Mouse (Mus musculus): ENCODE measurements around the gene Kcnk10. TPM values are rescaled to one million over a fixed set of nuclear protein-coding genes. Genes with fewer than 3 reads are reported as not detected.
"Not testable (repeated sequence)": the region's sequence is repeated elsewhere in the genome, so short reads cannot be mapped to it uniquely, and the experiment has no call there.

The Kcnk10 gene
- 0.05 and 0.15 TPM in 2 replicates for polyA plus RNA-seq (2015; fragmentation: Nextera tagmentation; extraction: Ambion mirVana)

DNA sequence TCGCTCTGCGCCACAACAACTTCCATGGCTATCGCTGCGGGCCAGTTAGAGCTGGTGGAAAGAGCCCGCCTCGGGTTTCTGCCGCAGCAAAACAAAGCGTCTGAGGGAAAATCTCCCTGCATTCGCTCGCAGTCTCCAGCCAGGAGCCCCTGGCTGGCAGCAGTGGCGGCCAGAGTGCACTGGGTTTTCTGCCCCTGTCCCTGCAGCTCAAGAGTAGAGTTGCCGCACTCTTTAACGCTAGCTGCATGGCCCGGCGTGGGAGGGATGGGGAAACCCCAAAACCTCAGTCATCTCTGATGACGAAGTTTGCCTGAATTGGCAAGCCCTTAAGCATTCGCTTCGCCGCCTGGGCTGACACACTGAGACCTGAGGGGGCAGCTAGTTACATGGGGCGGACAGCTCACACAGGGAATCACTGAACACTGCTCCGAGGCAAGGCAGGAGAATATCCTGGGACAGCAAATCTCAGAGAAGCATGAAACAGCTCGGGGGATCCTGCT, at the start of gene Kcnk10:
Kcnk10 (minus strand) TSS at position 450 of the 500 bp plus-strand sequence.
- Histone ChIP-seq H3K27ac (no peak within 1 kb of the TSS), H3K4me1 (peaks cover 20% of the 10 kb centered on the region), H3K4me2 (replicated peaks) (peak within 1 kb of the TSS; percentile 64), H3K36me3 (no peaks in the 10 kb centered on the region), H3K27me3 (peaks cover 70% of the 10 kb centered on the region), H3K9me3 (no peaks in the 10 kb centered on the region), H3K4me3 (peak within 1 kb of the TSS; percentile 35), H3K9ac (0 out of 2 replicates have a peak within 1 kb of the TSS, but pooled peaks have one; percentile 43)
- WGBS, result under 1% methylated on average over 22 of the region's 22 CpGs
- ATAC-seq (ENCODE audit: low FRiP score, low read depth), result 0 out of 2 replicates have a peak, but pooled peaks have one; percentile 14

- peaks cover 12% of the 10 kb centered on the region for H3K4me1 ChIP-seq
- WGBS, result 5% methylated on average over 32 of the region's 32 CpGs
- no peaks in the 10 kb centered on the region for H3K9me3 ChIP-seq
- H3K4me2 ChIP-seq (replicated peaks), result peak within 1 kb of the TSS; percentile 78
- peak within 1 kb of the TSS; percentile 86 for H3K4me3 ChIP-seq
- peaks cover under 1% of the 10 kb centered on the region; the same call in 1 of the 2 replicates for H3K36me3 ChIP-seq
- H3K27ac ChIP-seq, result no peak within 1 kb of the TSS; the same call in 1 of the 2 replicates
- peak; percentile 95 for ATAC-seq (ENCODE audit: low FRiP score, low read depth)
- H3K27me3 ChIP-seq, result no peaks in the 10 kb centered on the region
- peak within 1 kb of the TSS; percentile 80 for H3K9ac ChIP-seq
These were observed 49.5 kb upstream of the Kcnk10 start, which contains the start of gene Spata7 for GRCm38 (mm10) chr12:98627392-98628259. Spata7 (plus strand) TSS chr12:98628157.

GRCm38 (mm10) chr12:98623266-98623665, 45.2 kb upstream of the Kcnk10 start:
- not testable (repeated sequence) for H3K9me3 ChIP-seq; H3K4me3 ChIP-seq; H3K27ac ChIP-seq; H3K27me3 ChIP-seq; H3K4me1 ChIP-seq; ATAC-seq (ENCODE audit: low FRiP score, low read depth); H3K36me3 ChIP-seq; H3K9ac ChIP-seq; H3K4me2 ChIP-seq (replicated peaks)
- 86% methylated on average over 10 of the region's 10 CpGs for WGBS

DNA sequence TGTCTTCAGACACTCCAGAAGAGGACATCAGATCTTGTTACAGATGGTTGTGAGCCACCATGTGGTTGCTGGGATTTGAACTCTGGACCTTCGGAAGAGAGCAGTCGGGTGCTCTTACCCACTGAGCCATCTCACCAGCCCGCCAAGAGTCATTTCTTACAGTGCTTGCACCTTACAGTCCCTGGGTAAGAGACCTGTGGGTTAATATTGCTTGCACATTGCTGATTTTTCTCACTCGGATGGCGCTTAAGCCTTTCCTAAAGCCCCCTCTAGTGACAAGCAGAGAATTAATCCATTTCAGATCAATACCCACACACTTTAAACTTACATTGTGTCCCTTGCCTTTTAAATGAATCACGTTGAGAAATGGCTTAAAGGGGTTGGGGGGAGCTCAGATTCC, 42.8 kb upstream of the Kcnk10 start:
- not testable (repeated sequence) for H3K9ac ChIP-seq; H3K36me3 ChIP-seq; H3K27me3 ChIP-seq; H3K4me1 ChIP-seq; H3K27ac ChIP-seq; H3K4me3 ChIP-seq; H3K9me3 ChIP-seq; ATAC-seq (ENCODE audit: low FRiP score, low read depth); H3K4me2 ChIP-seq (replicated peaks)
- WGBS, result 46% methylated on average over 6 of the region's 6 CpGs

DNA sequence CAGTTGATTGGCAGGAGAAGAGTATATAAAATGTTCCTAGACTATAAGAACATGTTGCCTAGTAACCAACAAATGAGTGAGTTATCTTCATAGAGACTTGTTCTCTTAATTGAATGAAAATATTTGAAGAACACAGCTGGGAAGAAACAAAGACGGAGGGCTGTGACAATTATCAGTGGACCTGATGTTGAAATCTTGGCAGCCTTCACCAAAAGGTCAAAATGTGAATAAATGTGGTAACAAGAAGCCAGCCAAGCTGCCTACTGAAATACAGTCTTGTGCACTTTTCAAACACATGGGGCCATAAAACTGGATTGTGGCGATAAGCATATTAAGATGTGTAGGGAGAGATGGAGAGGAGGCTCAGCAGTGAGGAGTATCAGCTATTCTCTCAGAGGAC, 41.4 kb upstream of the Kcnk10 start:
- H3K36me3 ChIP-seq, result no peaks in the 10 kb centered on the region
- no peak overlapping the region for H3K9ac ChIP-seq
- no peaks in the 10 kb centered on the region; the same call in 1 of the 2 replicates for H3K27me3 ChIP-seq
- H3K4me1 ChIP-seq, result peaks cover 11% of the 10 kb centered on the region; the same call in 1 of the 2 replicates
- H3K27ac ChIP-seq, result no peak overlapping the region
- H3K4me2 ChIP-seq (replicated peaks), result no peak overlapping the region
- WGBS, result 78% methylated on average over 2 of the region's 2 CpGs
- H3K4me3 ChIP-seq, result no peak overlapping the region
- H3K9me3 ChIP-seq, result no peaks in the 10 kb centered on the region
- no peak for ATAC-seq (ENCODE audit: low FRiP score, low read depth)

DNA sequence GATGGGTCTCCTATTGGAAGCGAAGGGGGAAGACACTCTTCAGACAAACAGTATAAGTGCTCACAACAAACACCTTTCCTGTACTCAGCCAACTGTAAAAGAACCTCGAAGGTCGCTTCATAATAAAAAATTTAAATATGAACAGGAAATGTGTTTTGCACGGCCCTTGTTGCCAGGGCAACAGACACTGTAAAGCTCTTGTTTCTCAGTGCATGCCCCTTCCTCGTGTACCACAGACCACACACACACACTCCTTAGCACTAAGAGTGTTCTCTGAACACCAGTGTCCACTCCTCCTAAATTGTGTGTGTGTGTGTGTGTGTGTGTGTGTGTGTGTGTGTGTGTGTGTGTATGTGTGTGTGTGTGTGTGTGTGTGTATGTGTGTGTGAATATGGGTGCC, 37.6 kb upstream of the Kcnk10 start:
- no peak for ATAC-seq (ENCODE audit: low FRiP score, low read depth)
- Histone ChIP-seq H3K27me3 (no peaks in the 10 kb centered on the region), H3K36me3 (no peaks in the 10 kb centered on the region), H3K4me1 (peaks cover 11% of the 10 kb centered on the region; the same call in 1 of the 2 replicates), H3K9me3 (no peaks in the 10 kb centered on the region), H3K27ac (no peak overlapping the region), H3K9ac (no peak overlapping the region), H3K4me2 (replicated peaks) (no peak overlapping the region), H3K4me3 (no peak overlapping the region)
- 42% methylated on average over 5 of the region's 5 CpGs for WGBS

- no peaks in the 10 kb centered on the region for H3K9me3 ChIP-seq
- H3K4me2 ChIP-seq (replicated peaks), result no peak overlapping the region
- ATAC-seq (ENCODE audit: low FRiP score, low read depth), result no peak
- H3K4me1 ChIP-seq, result peaks cover 11% of the 10 kb centered on the region; the same call in 1 of the 2 replicates
- H3K27ac ChIP-seq, result no peak overlapping the region
- 48% methylated on average over 3 of the region's 3 CpGs for WGBS
- H3K9ac ChIP-seq, result no peak overlapping the region
- no peak overlapping the region for H3K4me3 ChIP-seq
- H3K36me3 ChIP-seq, result no peaks in the 10 kb centered on the region
- H3K27me3 ChIP-seq, result no peaks in the 10 kb centered on the region
These were observed 36.9 kb upstream of the Kcnk10 start for GRCm38 (mm10) chr12:98614910-98615508.

- H3K4me3 ChIP-seq, result no peak overlapping the region
- peaks cover 3% of the 10 kb centered on the region; the same call in 1 of the 2 replicates for H3K4me1 ChIP-seq
- H3K9ac ChIP-seq, result no peak overlapping the region
- no peak overlapping the region for H3K4me2 ChIP-seq (replicated peaks)
- H3K36me3 ChIP-seq, result no peaks in the 10 kb centered on the region
- no peaks in the 10 kb centered on the region for H3K9me3 ChIP-seq
- no peak overlapping the region for H3K27ac ChIP-seq
- ATAC-seq (ENCODE audit: low FRiP score, low read depth), result no peak
- H3K27me3 ChIP-seq, result no peaks in the 10 kb centered on the region
- WGBS, result 73% methylated on average over 3 of the region's 3 CpGs
These were observed 32.2 kb upstream of the Kcnk10 start for GRCm38 (mm10) chr12:98610341-98610740.

DNA sequence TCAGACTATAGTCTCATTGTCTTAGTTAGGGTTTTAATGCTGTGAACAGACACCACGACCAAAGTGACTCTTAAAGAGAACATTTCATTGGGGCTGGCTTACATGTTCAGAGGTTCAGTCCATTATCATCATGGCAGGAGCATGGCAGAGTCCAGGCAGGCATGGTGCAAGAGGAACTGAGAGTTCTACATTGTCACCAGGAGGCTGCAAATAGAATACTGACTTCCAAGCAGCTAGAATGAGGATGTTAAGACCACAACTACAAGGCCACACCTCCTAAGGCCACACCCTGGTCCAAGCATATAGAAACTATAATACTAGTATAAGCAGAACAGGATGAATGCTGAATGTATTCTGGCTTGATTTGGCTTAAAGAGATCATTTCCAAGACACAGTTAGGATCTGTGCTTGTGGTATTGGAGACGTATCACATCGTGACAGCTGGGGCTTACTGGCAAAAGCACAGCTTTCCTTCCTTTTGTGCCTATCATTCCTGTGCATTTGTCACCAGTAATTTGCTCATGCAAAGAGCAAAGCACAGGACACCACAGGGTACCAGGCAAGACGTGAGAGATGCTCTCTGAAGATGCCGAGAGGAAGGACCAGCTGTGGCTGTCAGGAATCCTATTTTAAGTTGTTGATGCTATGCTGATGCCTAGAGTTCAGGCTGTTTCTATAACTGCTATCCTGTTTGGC, 28.6 kb upstream of the Kcnk10 start:
- ATAC-seq (ENCODE audit: low FRiP score, low read depth), result no peak
- WGBS, result 74% methylated on average over 5 of the region's 5 CpGs
- H3K36me3 ChIP-seq, result no peaks in the 10 kb centered on the region
- no peaks in the 10 kb centered on the region for H3K9me3 ChIP-seq
- H3K27ac ChIP-seq, result no peak overlapping the region
- H3K4me1 ChIP-seq, result no peaks in the 10 kb centered on the region
- no peak overlapping the region for H3K9ac ChIP-seq
- no peak overlapping the region for H3K4me2 ChIP-seq (replicated peaks)
- H3K27me3 ChIP-seq, result no peaks in the 10 kb centered on the region
- H3K4me3 ChIP-seq, result no peak overlapping the region

DNA sequence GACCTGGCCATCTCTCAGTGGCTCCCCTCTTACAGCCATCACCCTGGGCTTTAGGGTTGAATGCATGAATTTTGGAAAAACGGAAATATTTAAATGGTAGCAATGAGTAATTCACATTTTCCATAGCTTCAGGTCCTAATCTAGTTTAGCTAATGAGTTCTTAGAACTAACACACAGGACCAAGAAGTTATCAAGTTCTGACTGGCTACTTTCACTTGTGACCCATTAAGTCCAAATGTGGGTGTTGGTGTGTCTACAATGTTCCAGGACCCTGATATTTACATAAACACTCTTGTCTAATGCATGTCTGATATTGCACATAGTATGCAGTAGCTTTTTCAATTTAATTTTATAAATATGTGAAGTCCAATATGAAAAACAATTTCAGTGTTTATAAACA, 27.2 kb upstream of the Kcnk10 start:
- H3K9ac ChIP-seq, result no peak overlapping the region
- 76% methylated on average over 1 of the region's 1 CpGs for WGBS
- H3K4me1 ChIP-seq, result no peaks in the 10 kb centered on the region
- H3K36me3 ChIP-seq, result no peaks in the 10 kb centered on the region
- no peak overlapping the region for H3K27ac ChIP-seq
- no peaks in the 10 kb centered on the region for H3K27me3 ChIP-seq
- no peak overlapping the region for H3K4me2 ChIP-seq (replicated peaks)
- no peaks in the 10 kb centered on the region for H3K9me3 ChIP-seq
- H3K4me3 ChIP-seq, result no peak overlapping the region
- ATAC-seq (ENCODE audit: low FRiP score, low read depth), result no peak

- Histone ChIP-seq H3K9me3 (0 out of 2 replicates have a peak, but pooled peaks cover 3% of the 10 kb centered on the region), H3K4me3 (no peak overlapping the region), H3K4me1 (no peaks in the 10 kb centered on the region), H3K27me3 (no peaks in the 10 kb centered on the region), H3K9ac (no peak overlapping the region), H3K27ac (no peak overlapping the region), H3K36me3 (no peaks in the 10 kb centered on the region), H3K4me2 (replicated peaks) (no peak overlapping the region)
- no peak for ATAC-seq (ENCODE audit: low FRiP score, low read depth)
- WGBS, result 52% methylated on average over 6 of the region's 6 CpGs
These were observed 24.0 kb upstream of the Kcnk10 start for GRCm38 (mm10) chr12:98602114-98602513.
